Mouse (Mus musculus): ENCODE results near the gene Gm3248. TPM values are rescaled to one million over a fixed set of nuclear protein-coding genes. Genes with fewer than 3 reads are reported as not detected.
"Not testable (repeated sequence)": the region's sequence is repeated elsewhere in the genome, so short reads cannot be mapped to it uniquely, and the experiment has no call there.

Gm3248 gene
- 0.44 and 0.56 TPM in 2 replicates for polyA plus RNA-seq (2015; fragmentation: Nextera tagmentation; extraction: Ambion mirVana)

- not testable (repeated sequence) for H3K36me3 ChIP-seq; H3K27ac ChIP-seq; H3K27me3 ChIP-seq (replicated peaks); H3K4me1 ChIP-seq (replicated peaks); H3K9me3 ChIP-seq; ATAC-seq
- 3% methylated on average over 18 of the region's 23 CpGs for WGBS
- peak within 1 kb of the TSS; percentile 28; the same call in 1 of the 2 replicates for H3K9ac ChIP-seq
- peak within 1 kb of the TSS; percentile 84 for H3K4me2 ChIP-seq (replicated peaks)
- H3K4me3 ChIP-seq (replicated peaks): peak within 1 kb of the TSS; percentile 43
Observed at GRCm38 (mm10) chr14:5961635-5962034, at the start of gene Gm3248. Gm3248 (minus strand) TSS chr14:5961745.

GRCm38 (mm10) chr14:5987136-5987535 is 25.6 kb upstream of the Gm3248 start:
- not testable (repeated sequence) for H3K27me3 ChIP-seq (replicated peaks); H3K4me1 ChIP-seq (replicated peaks); H3K4me3 ChIP-seq (replicated peaks); H3K4me2 ChIP-seq (replicated peaks); H3K36me3 ChIP-seq; H3K9ac ChIP-seq; ATAC-seq; H3K27ac ChIP-seq; H3K9me3 ChIP-seq
- 79% methylated on average over 7 of the region's 7 CpGs for WGBS

DNA sequence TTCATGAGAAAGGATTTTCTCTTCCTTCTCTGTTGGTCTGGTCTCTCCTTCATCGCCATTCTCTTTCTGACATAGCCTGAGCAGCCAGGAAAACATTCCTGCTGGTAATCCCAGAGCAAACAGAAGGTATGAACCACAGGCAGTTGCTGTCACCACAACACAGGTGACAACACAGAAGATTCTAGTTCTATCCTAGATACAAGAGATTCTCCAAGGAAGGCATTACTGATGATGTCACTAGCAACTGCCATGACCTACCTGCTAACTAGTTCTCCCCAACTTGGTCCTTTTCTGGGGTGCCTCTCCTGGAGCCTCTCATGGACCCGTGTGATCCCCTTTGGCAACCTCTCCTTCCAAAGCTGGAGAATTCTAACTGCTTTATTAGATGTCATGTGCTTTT is 17.5 kb upstream of the Gm3248 start, which contains the start of gene Gm3453:
Gm3453 (minus strand) TSS at position 101 of the 400 bp plus-strand sequence.
- not testable (repeated sequence) for H3K36me3 ChIP-seq; H3K4me3 ChIP-seq (replicated peaks); H3K27ac ChIP-seq; H3K4me1 ChIP-seq (replicated peaks); H3K9me3 ChIP-seq; H3K4me2 ChIP-seq (replicated peaks); ATAC-seq; H3K27me3 ChIP-seq (replicated peaks); H3K9ac ChIP-seq
- WGBS: 63% methylated on average over 2 of the region's 2 CpGs

DNA sequence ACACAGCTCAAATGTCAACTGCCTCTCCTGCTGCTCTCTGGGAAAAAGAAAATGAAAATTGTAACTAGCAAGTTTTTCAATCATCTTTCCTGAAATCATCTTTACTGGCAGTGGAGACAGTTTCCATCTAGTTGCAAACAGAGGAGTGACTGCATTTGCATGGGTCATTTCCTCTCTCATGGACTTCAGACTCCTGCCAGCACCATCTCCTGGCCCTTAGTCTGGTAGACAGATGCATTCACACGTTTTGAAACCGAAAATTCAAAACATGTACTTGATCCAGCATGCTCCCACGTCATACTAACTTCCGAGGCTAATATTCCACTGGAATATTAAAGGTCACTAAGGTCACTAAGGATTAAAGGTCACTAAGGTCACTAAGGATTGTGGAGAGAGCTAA is 896 bp upstream of the Gm3248 start:
- H3K4me2 ChIP-seq (replicated peaks); H3K27ac ChIP-seq; H3K36me3 ChIP-seq; H3K4me3 ChIP-seq (replicated peaks); ATAC-seq; H3K9ac ChIP-seq; H3K4me1 ChIP-seq (replicated peaks); H3K27me3 ChIP-seq (replicated peaks); H3K9me3 ChIP-seq: not testable (repeated sequence)
- 50% methylated on average over 4 of the region's 4 CpGs for WGBS

DNA sequence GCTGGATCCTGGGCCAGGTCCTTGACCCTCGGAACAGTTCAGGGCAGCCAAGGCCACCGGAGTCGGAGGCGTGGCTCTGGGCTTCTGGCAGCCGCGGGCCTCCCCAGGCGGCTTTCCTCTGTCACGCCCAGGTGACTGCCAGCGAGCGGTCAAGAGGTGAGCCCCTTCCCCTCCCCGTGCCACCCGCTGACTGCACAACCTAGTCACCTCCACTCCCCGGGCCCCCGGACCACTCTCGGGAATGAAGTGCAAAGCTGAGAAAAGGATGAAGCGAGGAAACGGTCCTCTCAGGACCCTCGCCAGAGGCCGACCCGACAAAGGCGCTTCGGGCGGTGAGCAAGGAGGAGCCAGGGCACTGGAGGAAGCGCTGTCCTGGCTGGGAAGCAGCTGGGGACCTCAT is 443 bp downstream of the Gm3248 start:
- not testable (repeated sequence) for H3K27me3 ChIP-seq (replicated peaks); H3K9me3 ChIP-seq; ATAC-seq; H3K36me3 ChIP-seq; H3K9ac ChIP-seq; H3K27ac ChIP-seq; H3K4me1 ChIP-seq (replicated peaks)
- Histone ChIP-seq H3K4me2 (replicated peaks) (peak overlapping the region; percentile 84), H3K4me3 (replicated peaks) (peak overlapping the region; percentile 43)
- under 1% methylated on average over 23 of the region's 24 CpGs for WGBS

GRCm38 (mm10) chr14:5960479-5960878 is 1.1 kb downstream of the Gm3248 start:
- 1% methylated on average over 4 of the region's 10 CpGs for WGBS
- H3K27ac ChIP-seq; H3K4me3 ChIP-seq (replicated peaks); H3K4me2 ChIP-seq (replicated peaks); H3K4me1 ChIP-seq (replicated peaks); H3K9me3 ChIP-seq; H3K36me3 ChIP-seq; H3K27me3 ChIP-seq (replicated peaks); H3K9ac ChIP-seq; ATAC-seq: not testable (repeated sequence)

GRCm38 (mm10) chr14:5923276-5923675 is 38.3 kb downstream of the Gm3248 start:
- H3K36me3 ChIP-seq; H3K9me3 ChIP-seq; H3K27me3 ChIP-seq (replicated peaks); H3K4me3 ChIP-seq (replicated peaks); H3K9ac ChIP-seq; ATAC-seq; H3K4me1 ChIP-seq (replicated peaks); H3K27ac ChIP-seq; H3K4me2 ChIP-seq (replicated peaks): not testable (repeated sequence)
- WGBS: 72% methylated on average over 7 of the region's 7 CpGs

DNA sequence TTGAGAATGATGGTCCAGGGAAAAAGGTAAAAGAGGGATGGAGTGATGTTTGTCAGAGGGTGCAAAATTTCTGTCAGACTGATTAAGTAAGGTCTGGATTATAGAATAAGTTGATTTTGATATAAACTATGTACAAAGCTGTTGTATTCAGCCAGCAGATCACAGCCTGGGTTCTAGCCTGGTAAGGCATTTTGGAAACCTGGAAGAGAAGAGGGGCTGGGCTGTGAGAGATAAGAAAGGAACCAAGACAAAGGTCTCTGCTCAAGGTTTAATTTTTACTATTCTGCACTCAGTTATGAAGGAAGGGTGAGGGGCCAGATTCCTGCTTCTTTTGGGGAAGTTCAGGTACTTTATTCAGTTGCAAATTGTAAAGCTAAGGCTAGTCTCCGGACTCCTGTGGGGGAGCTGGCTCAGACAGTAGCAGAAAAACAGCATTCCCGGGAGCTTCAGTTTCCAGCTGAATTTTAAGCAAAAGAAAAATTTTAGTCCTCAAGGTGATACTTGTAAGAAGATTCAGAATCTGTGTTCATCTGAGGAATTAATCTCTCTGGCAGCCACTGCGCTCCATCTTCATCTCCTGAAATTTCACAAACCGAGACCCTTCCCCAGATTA is 43.1 kb downstream of the Gm3248 start:
- H3K4me2 ChIP-seq (replicated peaks); H3K4me1 ChIP-seq (replicated peaks); H3K36me3 ChIP-seq; ATAC-seq; H3K27me3 ChIP-seq (replicated peaks); H3K27ac ChIP-seq; H3K9me3 ChIP-seq; H3K9ac ChIP-seq; H3K4me3 ChIP-seq (replicated peaks): not testable (repeated sequence)
- WGBS: 87% methylated on average over 4 of the region's 4 CpGs

DNA sequence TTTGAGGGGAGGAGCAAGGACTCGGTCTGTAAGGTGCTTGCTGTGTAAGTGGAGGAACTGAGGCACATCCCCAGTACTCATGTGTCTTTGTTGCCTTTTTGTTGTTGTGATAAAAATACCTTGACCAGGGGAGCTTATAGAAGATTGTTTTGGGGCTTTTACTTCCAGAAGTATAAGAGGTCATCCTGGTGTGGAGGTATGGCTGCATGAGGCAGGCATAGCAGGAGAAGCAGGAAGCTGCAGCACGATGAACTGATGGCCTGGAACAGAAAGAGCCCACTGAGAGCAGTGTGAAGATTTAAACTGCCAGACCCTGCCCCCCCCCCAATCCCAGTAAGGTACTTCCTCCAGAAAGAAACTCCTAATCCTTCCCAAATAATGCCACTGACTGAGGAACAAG is 47.8 kb downstream of the Gm3248 start:
- H3K9me3 ChIP-seq; ATAC-seq; H3K36me3 ChIP-seq; H3K27me3 ChIP-seq (replicated peaks); H3K4me1 ChIP-seq (replicated peaks); H3K9ac ChIP-seq; H3K4me2 ChIP-seq (replicated peaks); H3K27ac ChIP-seq; H3K4me3 ChIP-seq (replicated peaks): not testable (repeated sequence)
- 89% methylated on average over 2 of the region's 2 CpGs for WGBS

Other genes starting within 250 kb of the Gm3248 start
- 0.09 and 0.21 TPM in 2 replicates for gene Gm3373, start 220.2 kb downstream of the Gm3248 start, polyA plus RNA-seq (2015; fragmentation: Nextera tagmentation; extraction: Ambion mirVana)
- 0.58 and 0.59 TPM in 2 replicates for gene Gm3383, start 153.8 kb downstream of the Gm3248 start, polyA plus RNA-seq (2015; fragmentation: Nextera tagmentation; extraction: Ambion mirVana)
- gene Gm3424, start 131.4 kb downstream of the Gm3248 start, polyA plus RNA-seq (2015; fragmentation: Nextera tagmentation; extraction: Ambion mirVana): not detected in 2 replicates
- gene Gm8237, start 81.4 kb downstream of the Gm3248 start, polyA plus RNA-seq (2015; fragmentation: Nextera tagmentation; extraction: Ambion mirVana): 0.06 TPM in 1 of 2 replicates, not detected in the other
- gene Gm3453, start 17.4 kb upstream of the Gm3248 start, polyA plus RNA-seq (2015; fragmentation: Nextera tagmentation; extraction: Ambion mirVana): not detected in 2 replicates
- gene Gm6337, start 96.5 kb upstream of the Gm3248 start, polyA plus RNA-seq (2015; fragmentation: Nextera tagmentation; extraction: Ambion mirVana): not detected in 2 replicates
- gene Gm8206, start 132.2 kb upstream of the Gm3248 start, polyA plus RNA-seq (2015; fragmentation: Nextera tagmentation; extraction: Ambion mirVana): 0.74 and 0.90 TPM in 2 replicates
- gene Gm3468, start 146.9 kb upstream of the Gm3248 start, polyA plus RNA-seq (2015; fragmentation: Nextera tagmentation; extraction: Ambion mirVana): 0.77 and 1.9 TPM in 2 replicates
- gene Gm3476, start 164.1 kb upstream of the Gm3248 start, polyA plus RNA-seq (2015; fragmentation: Nextera tagmentation; extraction: Ambion mirVana): not detected in 2 replicates

All from intestine, embryonic 15.5 days (tissue).